Mouse (Mus musculus): ENCODE measurements around the gene Arhgef17. TPM values are rescaled to one million over a fixed set of nuclear protein-coding genes. Genes with fewer than 3 reads are reported as not detected.
A peak's percentile ranks its signal among the peaks of the same experiment; 100 is the strongest.
"Not testable (repeated sequence)": the region's sequence is repeated elsewhere in the genome, so short reads cannot be mapped to it uniquely, and the experiment has no call there.

Gene Arhgef17
- polyA plus RNA-seq, 1 experiment from 2014 or later, result 7.0 TPM

GRCm38 (mm10) chr7:100848744-100849143 lies 83.2 kb downstream of the Arhgef17 start:
- ATAC-seq (ENCODE audit: low read depth), result no peak

GRCm38 (mm10) chr7:100847131-100847530 lies 84.8 kb downstream of the Arhgef17 start:
- Histone ChIP-seq H3K4me2 (no peak overlapping the region), H3K27ac (replicated peaks) (no peak overlapping the region), H3K27me3 (no peaks in the 10 kb centered on the region), H3K4me3 (no peak overlapping the region), H3K36me3 (peaks cover 9% of the 10 kb centered on the region; the same call in 1 of the 2 replicates), H3K9me3 (no peaks in the 10 kb centered on the region), H3K4me1 (replicated peaks) (peaks cover 24% of the 10 kb centered on the region), H3K9ac (no peak overlapping the region)
- 90% methylated on average over 6 of the region's 6 CpGs for WGBS
- ATAC-seq (ENCODE audit: low read depth), result no peak

More at GRCm38 (mm10) chr7:100848744-100849143, 83.2 kb downstream of the Arhgef17 start:
- H3K9me3 ChIP-seq, result no peaks in the 10 kb centered on the region
- 35% methylated on average over 6 of the region's 6 CpGs for WGBS
- peaks cover 29% of the 10 kb centered on the region for H3K4me1 ChIP-seq (replicated peaks)
- H3K27me3 ChIP-seq, result no peaks in the 10 kb centered on the region
- no peaks in the 10 kb centered on the region for H3K36me3 ChIP-seq
- H3K4me2 ChIP-seq, result no peak overlapping the region
- no peak overlapping the region for H3K27ac ChIP-seq (replicated peaks)
- no peak overlapping the region for H3K4me3 ChIP-seq
- no peak overlapping the region for H3K9ac ChIP-seq

GRCm38 (mm10) chr7:100846033-100846432 lies 85.9 kb downstream of the Arhgef17 start:
- 68% methylated on average over 7 of the region's 7 CpGs for WGBS
- not testable (repeated sequence) for H3K27ac ChIP-seq (replicated peaks)
- peak; percentile 9; the same call in 1 of the 2 replicates for ATAC-seq (ENCODE audit: low read depth)

GRCm38 (mm10) chr7:100845412-100845811 lies 86.5 kb downstream of the Arhgef17 start:
- 55% methylated on average over 1 of the region's 1 CpGs for WGBS
- no peaks in the 10 kb centered on the region for H3K27me3 ChIP-seq
- no peak overlapping the region for H3K4me2 ChIP-seq
- no peaks in the 10 kb centered on the region for H3K9me3 ChIP-seq
- no peak for ATAC-seq (ENCODE audit: low read depth)
- H3K36me3 ChIP-seq, result peaks cover 15% of the 10 kb centered on the region; the same call in 1 of the 2 replicates
- no peak overlapping the region for H3K9ac ChIP-seq
- H3K4me3 ChIP-seq, result no peak overlapping the region
- H3K4me1 ChIP-seq (replicated peaks), result peaks cover 13% of the 10 kb centered on the region; the same call in 1 of the 2 replicates
- 0 out of 2 replicates have a peak overlapping the region, but pooled peaks have one; percentile 28 for H3K27ac ChIP-seq (replicated peaks)

More at GRCm38 (mm10) chr7:100846033-100846432, 85.9 kb downstream of the Arhgef17 start:
- H3K4me3 ChIP-seq, H3K9me3 ChIP-seq, H3K27me3 ChIP-seq, H3K9ac ChIP-seq, H3K4me2 ChIP-seq: not testable (repeated sequence)
- peaks cover 13% of the 10 kb centered on the region for H3K4me1 ChIP-seq (replicated peaks)
- peaks cover 15% of the 10 kb centered on the region; the same call in 1 of the 2 replicates for H3K36me3 ChIP-seq

- Histone ChIP-seq H3K36me3 (peaks cover 17% of the 10 kb centered on the region), H3K4me2 (no peak overlapping the region), H3K4me1 (replicated peaks) (peaks cover 13% of the 10 kb centered on the region; the same call in 1 of the 2 replicates), H3K9me3 (no peaks in the 10 kb centered on the region), H3K4me3 (no peak overlapping the region), H3K27ac (replicated peaks) (0 out of 2 replicates have a peak overlapping the region, but pooled peaks have one; percentile 28), H3K27me3 (no peaks in the 10 kb centered on the region), H3K9ac (no peak overlapping the region)
- no peak for ATAC-seq (ENCODE audit: low read depth)
These were observed 86.9 kb downstream of the Arhgef17 start for GRCm38 (mm10) chr7:100845026-100845400.

DNA sequence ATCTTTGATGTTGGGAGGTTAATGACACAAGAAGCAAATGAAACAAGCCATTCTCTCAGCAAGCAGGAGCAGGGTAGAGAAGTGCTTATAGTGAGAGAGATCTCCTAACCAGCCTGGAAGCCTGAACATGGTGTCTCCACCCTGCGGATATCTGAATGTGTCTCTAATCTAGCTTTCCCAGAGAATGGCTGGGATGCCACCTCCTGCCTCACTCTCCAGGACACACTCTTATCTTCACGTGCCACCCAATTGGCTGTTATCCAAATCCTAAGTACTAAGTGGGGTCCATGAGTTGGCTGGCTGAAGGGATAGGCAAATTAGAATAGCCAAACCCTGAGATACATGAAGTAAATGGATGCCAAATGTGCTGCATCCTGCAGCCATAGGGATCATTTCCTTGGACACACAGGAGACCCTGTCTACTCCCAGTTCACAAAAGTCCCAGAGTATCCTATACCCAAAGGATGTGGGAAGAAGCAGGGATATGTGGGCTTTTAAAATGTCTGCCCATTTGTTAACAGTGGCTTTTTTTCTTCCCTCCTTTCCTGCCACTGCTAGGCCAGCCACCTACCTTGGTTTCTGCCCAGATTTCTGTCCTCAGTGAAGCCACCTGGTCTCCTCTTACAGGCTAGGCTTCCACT lies 87.4 kb downstream of the Arhgef17 start:
- H3K9ac ChIP-seq, result no peak overlapping the region
- no peak for ATAC-seq (ENCODE audit: low read depth)
- no peaks in the 10 kb centered on the region for H3K9me3 ChIP-seq
- H3K27me3 ChIP-seq, result no peaks in the 10 kb centered on the region
- 83% methylated on average over 2 of the region's 2 CpGs for WGBS
- no peak overlapping the region for H3K4me2 ChIP-seq
- H3K36me3 ChIP-seq, result peaks cover 21% of the 10 kb centered on the region
- peaks cover 15% of the 10 kb centered on the region; the same call in 1 of the 2 replicates for H3K4me1 ChIP-seq (replicated peaks)
- H3K4me3 ChIP-seq, result no peak overlapping the region
- H3K27ac ChIP-seq (replicated peaks), result no peak overlapping the region

- H3K36me3 ChIP-seq, result peaks cover 24% of the 10 kb centered on the region
- no peak overlapping the region for H3K4me3 ChIP-seq
- H3K9ac ChIP-seq, result no peak overlapping the region
- ATAC-seq (ENCODE audit: low read depth), result no peak
- WGBS, result 96% methylated on average over 2 of the region's 2 CpGs
- no peaks in the 10 kb centered on the region for H3K9me3 ChIP-seq
- no peak overlapping the region for H3K27ac ChIP-seq (replicated peaks)
- H3K4me2 ChIP-seq, result no peak overlapping the region
- peaks cover 18% of the 10 kb centered on the region; the same call in 1 of the 2 replicates for H3K4me1 ChIP-seq (replicated peaks)
- H3K27me3 ChIP-seq, result no peaks in the 10 kb centered on the region
These were observed 88.0 kb downstream of the Arhgef17 start for GRCm38 (mm10) chr7:100843866-100844265.

GRCm38 (mm10) chr7:100842175-100842574 lies 89.7 kb downstream of the Arhgef17 start:
- H3K27ac ChIP-seq (replicated peaks), result no peak overlapping the region
- H3K36me3 ChIP-seq, result peaks cover 41% of the 10 kb centered on the region
- ATAC-seq (ENCODE audit: low read depth), result no peak
- peaks cover 18% of the 10 kb centered on the region; the same call in 1 of the 2 replicates for H3K4me1 ChIP-seq (replicated peaks)
- no peaks in the 10 kb centered on the region for H3K27me3 ChIP-seq
- WGBS, result 87% methylated on average over 5 of the region's 5 CpGs
- no peak overlapping the region for H3K4me3 ChIP-seq
- no peak overlapping the region for H3K4me2 ChIP-seq
- H3K9me3 ChIP-seq, result no peaks in the 10 kb centered on the region
- no peak overlapping the region for H3K9ac ChIP-seq

GRCm38 (mm10) chr7:100841608-100842007 lies 90.3 kb downstream of the Arhgef17 start:
- peaks cover 47% of the 10 kb centered on the region for H3K36me3 ChIP-seq
- H3K9me3 ChIP-seq, result no peaks in the 10 kb centered on the region
- no peaks in the 10 kb centered on the region for H3K27me3 ChIP-seq
- no peak overlapping the region for H3K27ac ChIP-seq (replicated peaks)
- WGBS, result 95% methylated on average over 6 of the region's 6 CpGs
- no peak overlapping the region for H3K9ac ChIP-seq
- H3K4me2 ChIP-seq, result no peak overlapping the region
- peaks cover 18% of the 10 kb centered on the region; the same call in 1 of the 2 replicates for H3K4me1 ChIP-seq (replicated peaks)
- no peak for ATAC-seq (ENCODE audit: low read depth)
- no peak overlapping the region for H3K4me3 ChIP-seq

DNA sequence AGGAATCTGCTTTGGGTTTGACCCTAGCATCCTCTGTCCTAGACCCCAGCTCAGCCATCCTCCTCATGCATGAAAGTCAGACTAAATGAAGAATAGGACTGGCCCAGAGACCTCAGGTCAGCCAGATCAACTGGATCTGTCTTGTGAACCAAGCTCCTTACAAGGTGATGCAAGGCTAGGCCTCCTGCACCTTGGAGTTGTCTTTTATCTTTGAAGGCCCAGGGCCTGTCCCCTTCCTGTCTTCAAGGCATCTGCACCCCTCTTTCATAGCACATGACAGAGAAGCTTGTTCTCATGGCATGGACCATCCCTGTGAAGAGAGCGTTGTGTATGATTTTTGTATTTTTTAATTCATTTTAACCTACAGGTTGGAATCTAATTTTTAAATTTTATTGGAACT lies 91.0 kb downstream of the Arhgef17 start:
- WGBS, result 97% methylated on average over 1 of the region's 1 CpGs
- no peaks in the 10 kb centered on the region for H3K27me3 ChIP-seq
- no peak overlapping the region for H3K4me2 ChIP-seq
- H3K9ac ChIP-seq, result no peak overlapping the region
- H3K9me3 ChIP-seq, result no peaks in the 10 kb centered on the region
- no peak overlapping the region for H3K27ac ChIP-seq (replicated peaks)
- H3K36me3 ChIP-seq, result peaks cover 54% of the 10 kb centered on the region
- peaks cover 13% of the 10 kb centered on the region; the same call in 1 of the 2 replicates for H3K4me1 ChIP-seq (replicated peaks)
- H3K4me3 ChIP-seq, result no peak overlapping the region
- no peak for ATAC-seq (ENCODE audit: low read depth)

DNA sequence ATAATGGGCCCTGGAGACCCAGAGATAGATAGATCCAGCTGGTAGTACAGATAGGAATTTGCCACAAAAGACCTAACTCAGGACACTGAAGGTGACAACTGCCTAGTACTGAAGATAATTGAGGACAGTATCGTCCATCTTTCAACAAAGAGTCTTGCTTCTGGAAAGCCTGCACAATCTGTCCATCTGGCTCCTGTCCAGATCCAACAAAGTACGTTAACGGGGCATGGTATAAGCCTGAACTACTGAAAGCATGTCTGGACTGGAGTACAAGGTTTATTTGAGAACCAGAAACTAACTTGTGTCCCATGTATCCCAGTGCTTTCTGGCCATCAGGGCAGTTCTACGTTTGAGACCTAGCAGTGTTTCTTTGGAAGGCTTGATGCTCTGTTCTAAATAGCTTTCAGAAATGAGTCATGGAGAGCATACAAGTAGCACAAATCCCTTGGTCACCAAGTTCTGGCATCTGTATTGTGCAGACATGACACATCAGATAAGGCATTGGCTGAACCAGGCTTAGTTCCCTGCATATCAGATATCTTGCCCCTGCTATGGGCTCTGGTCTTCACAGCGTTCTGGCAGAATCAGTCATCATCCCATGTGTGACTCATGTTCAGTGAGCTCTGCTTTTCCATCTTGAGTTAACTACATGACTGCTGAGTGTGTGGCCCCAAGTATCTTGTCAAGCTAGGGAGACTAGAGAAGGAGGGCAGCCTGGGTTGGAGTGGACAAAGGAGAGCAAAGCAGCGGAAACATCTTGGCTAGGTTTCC lies 92.1 kb downstream of the Arhgef17 start:
- WGBS, result 73% methylated on average over 6 of the region's 6 CpGs
- no peaks in the 10 kb centered on the region for H3K27me3 ChIP-seq
- no peak overlapping the region for H3K27ac ChIP-seq (replicated peaks)
- H3K36me3 ChIP-seq, result peaks cover 65% of the 10 kb centered on the region
- H3K4me1 ChIP-seq (replicated peaks), result peaks cover 5% of the 10 kb centered on the region; the same call in 1 of the 2 replicates
- H3K9me3 ChIP-seq, result no peaks in the 10 kb centered on the region
- no peak for ATAC-seq (ENCODE audit: low read depth)
- no peak overlapping the region for H3K9ac ChIP-seq
- no peak overlapping the region for H3K4me3 ChIP-seq
- no peak overlapping the region for H3K4me2 ChIP-seq

DNA sequence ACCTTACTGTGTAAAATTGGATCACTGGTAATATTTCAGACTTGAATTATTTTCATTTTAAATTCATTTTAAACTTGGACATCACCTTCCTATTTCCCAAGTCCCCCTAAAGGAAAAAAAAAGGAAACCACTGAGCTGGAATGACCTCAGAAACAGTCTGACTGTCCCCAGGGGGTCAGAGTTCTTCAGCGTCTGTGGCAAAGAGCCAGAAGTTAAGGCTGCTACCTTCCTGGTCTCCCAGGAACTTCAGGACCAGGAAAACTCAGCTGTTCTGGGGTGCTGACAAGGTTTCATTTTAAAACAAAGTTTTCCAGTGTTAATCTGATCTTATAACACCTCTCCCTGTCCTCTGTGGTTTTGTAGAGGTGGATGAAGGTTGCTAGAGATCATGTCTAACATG lies 94.2 kb downstream of the Arhgef17 start:
- Histone ChIP-seq H3K27ac (replicated peaks) (no peak overlapping the region), H3K9ac (no peak overlapping the region), H3K4me2 (no peak overlapping the region), H3K36me3 (peaks cover 80% of the 10 kb centered on the region), H3K9me3 (no peaks in the 10 kb centered on the region), H3K27me3 (no peaks in the 10 kb centered on the region), H3K4me1 (replicated peaks) (peaks cover 5% of the 10 kb centered on the region; the same call in 1 of the 2 replicates), H3K4me3 (no peak overlapping the region)
- no peak for ATAC-seq (ENCODE audit: low read depth)
- 50% methylated on average over 1 of the region's 1 CpGs for WGBS
